Mouse (Mus musculus) embryonic fibroblast, embryonic 13.5 days (primary cell): ENCODE results near the gene Foxd1.

ENCODE experiments used
- CTCF ChIP-seq: IDR thresholded peaks from 2 replicates; pipeline ENCODE4 v1.5.1; 2011; ENCODE audit warnings: mild to moderate bottlenecking, control low read depth, low read length, moderate library complexity, borderline replicate concordance; ENCODE audit not compliant: insufficient read depth
- POLR2A ChIP-seq: IDR thresholded peaks from 2 replicates; pipeline ENCODE4 v1.6.1; 2011; ENCODE audit warnings: low read depth, mild to moderate bottlenecking, control low read depth, low read length, moderate library complexity

GRCm38 (mm10) chr13:98316480-98317245, 37.4 kb upstream of the Foxd1 start, which contains the start of gene Btf3:
- TF ChIP-seq POLR2A (peak; percentile 68; the same call in 1 of the 2 replicates), CTCF (no peak)
